Mouse (Mus musculus) midbrain, postnatal 0 days (tissue): ENCODE results near the gene Gm17087. TPM values are rescaled to one million over a fixed set of nuclear protein-coding genes. Genes with fewer than 3 reads are reported as not detected.

Source experiments
- ATAC-seq: fragments of 200-750 bp; cut with Nextera tagmentation; 2 replicates; pipeline ENCODE4 v1.8.0; 2017; ENCODE audit warnings: moderate number of reproducible peaks, mild to moderate bottlenecking, moderate TSS enrichment, moderate library complexity; ENCODE audit not compliant: low FRiP score
- DNase-seq: peaks from one replicate; pipeline ENCODE4 v3.0.0-alpha.2; 2015; ENCODE audit warnings: low spot score
- H3K27ac ChIP-seq: fragments of 300-500 bp; sonication (generic); 2 replicates; pipeline ENCODE4 v1.5.1; 2014; ENCODE audit warnings: low read depth, mild to moderate bottlenecking, low read length, mixed read lengths
- H3K27me3 ChIP-seq: fragments of 300-500 bp; sonication (generic); 2 replicates; pipeline ENCODE4 v1.6.1; 2014; ENCODE audit warnings: low read length, control low read depth, mixed read lengths; ENCODE audit not compliant: insufficient read depth
- H3K36me3 ChIP-seq: fragments of 300-500 bp; sonication (generic); 2 replicates; pipeline ENCODE4 v1.6.1; 2014; ENCODE audit warnings: low read length, control low read depth, mixed read lengths; ENCODE audit not compliant: insufficient read depth
- H3K4me1 ChIP-seq: fragments of 300-500 bp; sonication (generic); 2 replicates; pipeline ENCODE4 v1.6.1; 2014; ENCODE audit warnings: mild to moderate bottlenecking, control low read depth, antibody characterized with exemption, low read length, mixed read lengths; ENCODE audit not compliant: insufficient read depth
- H3K4me2 ChIP-seq: fragments of 300-500 bp; sonication (generic); 2 replicates; pipeline ENCODE4 v1.6.1; 2014; ENCODE audit warnings: low read depth, mild to moderate bottlenecking, low read length, mixed read lengths; ENCODE audit not compliant: poor library complexity, severe bottlenecking
- H3K4me3 ChIP-seq: fragments of 300-500 bp; sonication (generic); 2 replicates; pipeline ENCODE4 v1.5.1; 2014; ENCODE audit warnings: low read depth, mild to moderate bottlenecking, low read length, moderate library complexity
- H3K9ac ChIP-seq: fragments of 300-500 bp; sonication (generic); replicated peaks from 2 replicates; pipeline ENCODE4 v1.6.1; 2014; ENCODE audit warnings: mild to moderate bottlenecking, low read length, moderate library complexity, mixed read lengths; ENCODE audit not compliant: poor library complexity, severe bottlenecking
- H3K9me3 ChIP-seq: fragments of 300-500 bp; sonication (generic); 2 replicates; pipeline ENCODE4 v1.6.1; 2016; ENCODE audit warnings: low read length, control low read depth
- CTCF ChIP-seq: IDR thresholded peaks from 2 replicates; pipeline ENCODE4 v1.5.1; 2016; ENCODE audit warnings: antibody characterized with exemption, mild to moderate bottlenecking
- WGBS: fragments of 180-500 bp; shearing (Covaris S2); extraction: QIAGEN DNeasy Blood & Tissue Kit; methylation state at CpG from one replicate; pipeline ENCODE4 v1.1.7; 2014; 5-methylcytosine and 5-hydroxymethylcytosine counted together
- polyA plus RNA-seq: library from polyadenylated mRNA; unstranded; fragments of >200 nt; fragmentation: Nextera tagmentation; extraction: Ambion mirVana; gene quantifications from 2 replicates; pipeline ENCODE4 v1.2.1, GENCODE M21; 2015
- total RNA-seq: library from RNA; depleted of rRNA; stranded (reverse); fragments of >200 nt; gene quantifications from 2 replicates; pipeline ENCODE4 v1.2.3, GENCODE M21; 2014

Gene Gm17087
- total and polyA plus RNA-seq, 2 experiments from 2014 or later, result not detected

- Histone ChIP-seq H3K27ac (no peak overlapping the region), H3K4me1 (no peaks in the 10 kb centered on the region), H3K4me2 (no peak overlapping the region), H3K27me3 (no peaks in the 10 kb centered on the region), H3K36me3 (no peaks in the 10 kb centered on the region), H3K4me3 (no peak overlapping the region), H3K9ac (no peak overlapping the region), H3K9me3 (no peaks in the 10 kb centered on the region)
- TF ChIP-seq CTCF, result no peak
- 75% methylated on average over 14 of the region's 14 CpGs for WGBS
- DNase-seq (no peak), ATAC-seq (no peak)
These were observed 4.5 kb downstream of the Gm17087 start for GRCm38 (mm10) chr17:8562101-8562885.

- Histone ChIP-seq H3K27me3 (no peaks in the 10 kb centered on the region), H3K9me3 (no peaks in the 10 kb centered on the region), H3K9ac (no peak overlapping the region), H3K4me3 (no peak overlapping the region), H3K27ac (no peak overlapping the region), H3K36me3 (no peaks in the 10 kb centered on the region), H3K4me2 (no peak overlapping the region), H3K4me1 (no peaks in the 10 kb centered on the region)
- no peak for DNase-seq
- ATAC-seq, result no peak
- 89% methylated on average over 8 of the region's 8 CpGs for WGBS
- no peak for TF ChIP-seq CTCF
These were observed 8.8 kb downstream of the Gm17087 start for GRCm38 (mm10) chr17:8557926-8558325.

GRCm38 (mm10) chr17:8556223-8556622 is 10.5 kb downstream of the Gm17087 start:
- H3K4me1 ChIP-seq, result no peaks in the 10 kb centered on the region
- 75% methylated on average over 6 of the region's 6 CpGs for WGBS

GRCm38 (mm10) chr17:8555785-8556184 is 11.0 kb downstream of the Gm17087 start:
- no peak for DNase-seq
- ATAC-seq, result no peak
- Histone ChIP-seq H3K9me3 (no peaks in the 10 kb centered on the region), H3K27ac (no peak overlapping the region), H3K4me1 (no peaks in the 10 kb centered on the region), H3K9ac (no peak overlapping the region), H3K4me2 (no peak overlapping the region), H3K36me3 (no peaks in the 10 kb centered on the region), H3K27me3 (no peaks in the 10 kb centered on the region), H3K4me3 (no peak overlapping the region)
- no peak for TF ChIP-seq CTCF
- 87% methylated on average over 9 of the region's 9 CpGs for WGBS

More at GRCm38 (mm10) chr17:8556223-8556622, 10.5 kb downstream of the Gm17087 start:
- H3K9me3 ChIP-seq, result no peaks in the 10 kb centered on the region
- H3K36me3 ChIP-seq, result no peaks in the 10 kb centered on the region
- DNase-seq (no peak), ATAC-seq (no peak)
- H3K4me3 ChIP-seq, result no peak overlapping the region
- no peak for TF ChIP-seq CTCF
- H3K27me3 ChIP-seq, result no peaks in the 10 kb centered on the region
- no peak overlapping the region for H3K9ac ChIP-seq
- H3K27ac ChIP-seq, result no peak overlapping the region
- H3K4me2 ChIP-seq, result no peak overlapping the region

GRCm38 (mm10) chr17:8554219-8554618 is 12.5 kb downstream of the Gm17087 start:
- TF ChIP-seq CTCF, result no peak
- H3K9ac ChIP-seq, result no peak overlapping the region
- H3K4me1 ChIP-seq, result no peaks in the 10 kb centered on the region
- H3K4me2 ChIP-seq, result no peak overlapping the region
- no peak overlapping the region for H3K4me3 ChIP-seq
- ATAC-seq, result no peak
- H3K27ac ChIP-seq, result no peak overlapping the region
- WGBS, result 83% methylated on average over 6 of the region's 6 CpGs
- no peak for DNase-seq
- no peaks in the 10 kb centered on the region for H3K36me3 ChIP-seq
- H3K9me3 ChIP-seq, result no peaks in the 10 kb centered on the region
- H3K27me3 ChIP-seq, result no peaks in the 10 kb centered on the region

GRCm38 (mm10) chr17:8553601-8554000 is 13.1 kb downstream of the Gm17087 start:
- H3K27ac ChIP-seq, result no peak overlapping the region
- H3K36me3 ChIP-seq, result no peaks in the 10 kb centered on the region
- H3K4me2 ChIP-seq, result no peak overlapping the region
- no peak overlapping the region for H3K4me3 ChIP-seq
- H3K27me3 ChIP-seq, result no peaks in the 10 kb centered on the region
- WGBS, result 69% methylated on average over 3 of the region's 3 CpGs
- no peak for TF ChIP-seq CTCF
- no peak for DNase-seq
- no peak overlapping the region for H3K9ac ChIP-seq
- no peaks in the 10 kb centered on the region for H3K4me1 ChIP-seq
- H3K9me3 ChIP-seq, result no peaks in the 10 kb centered on the region
- ATAC-seq, result no peak
